Mouse (Mus musculus): ENCODE results near the gene Capn13. TPM values are rescaled to one million over a fixed set of nuclear protein-coding genes. Genes with fewer than 3 reads are reported as not detected.

The Capn13 gene
- not detected for total RNA-seq (2021)
- long read RNA-seq, result 0 reads

DNA sequence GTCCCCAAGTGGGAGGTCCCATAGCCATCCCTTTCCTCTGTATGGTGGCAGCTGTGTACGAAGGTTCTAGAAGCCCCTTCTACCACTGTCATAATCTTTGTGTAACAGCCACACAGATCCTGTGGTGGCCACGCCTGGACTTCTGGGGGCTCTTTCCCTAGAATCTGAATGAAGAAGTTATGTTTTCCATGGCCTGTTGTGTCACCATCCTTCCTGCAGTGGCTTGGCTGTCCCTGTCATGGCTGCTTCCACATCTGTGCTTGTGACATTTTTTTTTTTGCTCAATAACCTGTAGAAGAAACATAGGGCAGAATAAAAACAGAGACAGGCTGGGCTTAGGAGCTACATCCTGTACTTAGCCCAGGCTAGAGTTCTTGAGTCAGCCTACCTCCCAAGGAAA, at the start of gene Capn13:
Capn13 (minus strand) TSS at position 5 of the 400 bp plus-strand sequence.
- DNase-seq (ENCODE audit: low spot score in 2 of 2), result no peak

DNA sequence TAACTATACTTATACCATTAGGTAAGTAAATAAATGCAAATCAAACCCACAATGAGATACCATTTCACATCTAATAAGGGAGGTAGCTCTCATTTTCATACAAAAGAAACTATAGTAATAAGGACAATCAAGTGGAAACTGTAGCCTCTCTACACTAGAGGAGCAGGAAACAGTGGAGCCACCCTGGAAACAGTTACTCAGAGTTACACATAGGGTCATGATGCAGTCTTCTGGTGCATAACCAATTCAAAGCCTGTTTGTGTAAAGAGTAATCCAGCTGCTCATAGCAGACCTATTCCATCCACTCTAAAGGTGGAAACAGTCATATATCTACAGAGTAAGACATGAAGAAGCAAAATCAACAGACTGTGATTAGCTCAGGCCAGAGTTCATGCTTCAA, 48.4 kb upstream of the Capn13 start:
- DNase-seq (ENCODE audit: low spot score in 2 of 2), result no peak

DNA sequence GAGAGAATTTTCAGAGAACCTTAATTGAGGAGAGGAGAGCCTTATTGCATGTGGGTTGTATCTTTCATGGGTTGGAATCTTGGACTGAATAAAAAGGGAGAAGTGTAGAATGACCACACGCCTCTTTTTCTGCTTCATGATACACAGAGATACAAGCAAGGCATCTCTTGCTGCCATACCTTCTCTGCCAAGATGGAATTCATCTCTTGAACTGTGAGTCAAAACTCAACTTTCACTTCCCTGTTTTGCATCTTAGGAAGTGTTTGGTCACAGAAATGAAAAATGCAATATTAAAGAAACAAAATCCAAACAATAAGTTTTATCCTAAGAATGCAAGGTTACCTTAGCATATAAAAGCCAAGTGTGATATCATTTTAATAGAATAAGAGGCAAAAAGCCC, 40.1 kb upstream of the Capn13 start:
- no peak for DNase-seq (ENCODE audit: low spot score in 2 of 2)

DNA sequence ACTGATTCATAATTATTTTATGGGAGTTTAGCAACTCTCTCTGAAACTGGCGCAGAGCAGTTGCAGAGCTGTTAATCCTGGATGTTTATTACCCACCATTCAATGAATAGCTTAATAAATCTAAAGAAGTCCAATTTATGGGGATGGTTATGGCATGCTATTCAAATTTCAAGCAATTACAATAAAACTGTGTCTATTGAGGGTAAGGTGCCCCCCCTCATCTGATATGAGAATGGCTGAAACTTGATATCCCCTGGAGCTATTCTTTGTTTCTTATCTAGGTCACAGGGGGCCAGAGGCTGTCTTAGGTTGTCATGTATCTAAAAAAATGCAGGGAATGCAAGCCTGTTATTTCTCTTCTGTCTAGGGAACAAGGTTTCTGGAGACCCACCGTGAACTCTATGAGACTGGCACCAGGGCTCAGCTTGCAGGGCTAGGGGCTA, 31.9 kb upstream of the Capn13 start:
- no peak for DNase-seq (ENCODE audit: low spot score in 2 of 2)

DNA sequence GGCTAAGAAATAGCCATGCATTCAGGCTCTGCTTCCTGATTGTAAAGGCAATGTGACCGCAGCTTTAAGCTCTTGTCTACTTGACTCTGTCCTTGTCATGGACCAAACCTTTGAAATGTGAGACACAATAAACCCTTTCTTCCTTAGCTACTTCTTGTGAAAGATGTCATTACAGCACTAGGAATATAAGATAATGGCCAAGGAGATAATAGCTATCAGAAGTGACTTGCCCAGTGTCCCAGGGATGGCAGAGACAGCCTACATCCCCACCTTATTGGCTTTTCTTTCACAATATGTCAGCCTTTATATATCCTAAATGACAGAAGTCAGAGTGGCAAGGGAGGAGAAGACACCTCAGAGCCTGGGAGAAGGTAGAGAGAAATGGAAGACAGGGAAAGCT, 31.4 kb upstream of the Capn13 start:
- DNase-seq (ENCODE audit: low spot score in 2 of 2), result no peak

DNA sequence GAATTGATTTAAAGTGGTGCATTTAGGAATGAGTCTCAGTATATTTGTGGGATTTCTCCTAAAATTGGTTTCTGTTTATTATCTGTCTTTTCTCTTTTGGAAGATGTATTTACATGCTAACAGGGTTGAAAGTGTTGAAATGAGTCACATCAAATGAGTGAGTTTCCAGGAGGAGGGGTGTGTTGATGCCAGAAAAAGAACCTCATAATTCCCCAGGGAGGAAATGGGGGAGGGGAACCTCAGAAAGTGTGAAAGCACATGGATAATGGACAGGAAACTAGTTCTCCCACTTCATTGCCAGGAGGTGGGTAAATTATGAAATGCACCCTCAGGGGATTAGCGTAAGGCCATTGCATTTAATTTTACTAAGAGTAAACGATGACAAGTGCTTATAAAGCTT, 16.7 kb upstream of the Capn13 start:
- DNase-seq (ENCODE audit: low spot score in 2 of 2), result peak; percentile 10 to 23

DNA sequence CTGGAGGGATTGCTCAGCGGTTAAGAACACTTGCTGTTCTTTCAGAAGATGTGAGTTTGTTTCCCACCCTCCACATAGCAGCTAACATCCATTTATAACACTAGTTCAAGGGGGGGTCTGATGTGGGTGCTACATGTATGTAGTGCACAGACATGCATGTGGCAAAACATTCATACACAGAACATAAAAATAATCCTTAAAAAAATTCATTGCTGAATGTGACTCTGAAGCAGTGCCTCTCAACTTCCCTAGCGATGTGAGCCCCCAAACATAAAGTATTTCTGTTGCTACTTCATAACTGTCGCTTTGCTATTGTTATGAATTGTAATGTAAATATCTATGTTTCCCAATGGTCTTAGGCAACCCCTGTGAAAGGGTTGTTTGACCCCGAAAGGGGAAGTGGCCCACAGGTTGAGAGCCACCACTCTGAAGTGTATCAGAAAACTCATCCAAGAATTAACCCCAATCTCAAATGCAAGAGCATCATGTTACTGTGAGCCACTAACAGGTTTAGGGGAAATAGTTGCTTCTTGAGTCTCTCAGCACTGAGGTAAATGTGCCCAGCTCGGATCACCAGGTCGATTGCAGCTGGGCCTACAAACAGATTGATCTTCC, 15.6 kb upstream of the Capn13 start:
- DNase-seq (ENCODE audit: low spot score in 2 of 2), result no peak

DNA sequence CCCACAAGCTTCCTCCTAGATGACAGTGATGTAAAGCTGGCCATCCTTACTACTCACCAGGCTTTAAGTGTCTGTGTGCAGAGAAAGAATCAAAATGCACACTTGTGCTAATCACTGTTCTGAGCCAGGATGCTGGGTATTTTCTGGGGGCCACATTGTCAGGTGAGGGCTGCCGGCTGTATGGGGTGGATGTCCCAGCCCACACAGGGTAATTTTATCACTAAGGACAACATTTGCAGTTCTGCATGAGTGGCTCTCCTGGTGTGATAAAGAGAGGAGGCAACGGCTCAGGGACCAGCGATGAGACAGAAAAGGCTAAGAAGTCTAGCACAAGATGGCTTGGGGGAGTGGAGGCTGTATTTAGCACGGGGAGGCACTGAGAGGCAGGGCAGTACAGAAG, 11.2 kb upstream of the Capn13 start:
- no peak for DNase-seq (ENCODE audit: low spot score in 2 of 2)

DNA sequence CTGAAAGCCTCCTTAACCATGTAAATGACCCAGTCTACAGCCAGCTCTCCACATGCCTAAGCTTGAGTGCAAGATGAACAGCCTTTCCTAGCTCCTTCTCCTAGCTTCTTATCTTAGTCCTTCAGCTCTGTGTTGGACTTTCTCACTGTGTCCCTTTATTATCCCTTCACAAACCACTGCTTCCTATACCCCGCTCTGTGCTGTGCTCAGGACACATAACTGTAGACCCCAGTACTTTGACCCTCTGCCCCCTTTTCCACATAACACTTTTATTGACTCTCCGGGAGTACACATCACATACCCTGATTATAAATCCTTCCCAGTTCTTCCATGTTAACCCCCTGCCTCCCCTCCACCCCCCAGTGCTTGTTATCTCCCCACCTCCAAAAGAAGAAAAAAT, 606 bp upstream of the Capn13 start:
- DNase-seq (ENCODE audit: low spot score in 2 of 2), result no peak

DNA sequence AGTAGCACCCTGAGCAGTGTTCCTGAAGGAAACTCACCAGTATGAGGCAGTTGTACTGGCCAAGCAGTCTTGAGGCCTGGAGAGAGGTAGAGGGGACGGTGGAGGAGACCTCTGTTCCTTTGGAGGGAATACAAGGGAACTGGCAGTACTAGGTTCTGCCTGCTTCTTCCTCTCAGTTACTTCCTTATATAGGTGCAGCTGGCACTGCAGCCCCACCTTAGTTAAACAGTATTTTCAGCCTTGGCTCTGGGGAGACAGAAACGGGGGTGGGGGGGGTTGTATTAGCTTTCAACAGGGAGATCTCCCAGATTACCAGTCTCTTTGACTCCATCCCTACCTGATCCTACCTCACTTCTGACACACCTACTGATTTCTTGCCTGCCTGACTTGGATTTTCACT, 1.5 kb downstream of the Capn13 start:
- DNase-seq (ENCODE audit: low spot score in 2 of 2), result no peak

DNA sequence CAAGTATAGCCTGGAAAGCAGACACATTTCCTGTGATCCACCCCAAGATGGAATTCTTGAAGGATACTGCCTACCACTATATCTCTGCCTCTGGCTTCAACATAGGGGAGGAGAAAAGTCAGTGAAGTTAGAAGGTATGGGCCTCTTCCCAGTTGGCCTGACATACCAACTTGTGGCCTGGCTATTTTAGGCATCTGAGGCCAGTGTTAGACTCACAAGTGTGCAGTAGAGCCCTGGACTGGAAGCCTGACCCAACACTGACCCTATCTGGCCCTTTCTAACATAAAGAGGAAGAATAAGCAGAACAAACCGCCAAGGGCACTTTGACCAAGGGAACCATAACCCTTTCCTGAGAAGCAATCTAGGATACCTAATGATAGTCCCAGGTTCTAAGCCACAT, 7.3 kb downstream of the Capn13 start:
- no peak for DNase-seq (ENCODE audit: low spot score in 2 of 2)

DNA sequence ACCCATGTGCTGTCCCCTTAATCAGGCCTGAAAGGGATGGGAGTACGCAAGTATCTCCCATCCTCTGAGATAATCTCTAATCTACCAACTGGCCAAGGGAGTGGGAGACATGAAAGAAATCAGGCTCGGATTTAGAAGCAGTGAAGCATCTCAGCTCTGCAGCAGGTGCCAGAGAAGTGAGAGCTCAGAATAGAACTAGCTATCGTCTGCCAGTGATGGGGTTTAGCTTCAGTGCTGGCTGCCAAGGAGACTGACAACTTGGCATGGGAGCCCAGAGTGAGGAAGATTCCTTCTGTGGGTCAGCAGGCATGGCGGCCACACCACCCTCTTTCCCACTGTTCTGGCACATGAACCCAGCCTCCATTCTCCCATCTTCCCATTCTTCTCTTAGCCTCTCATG, 8.9 kb downstream of the Capn13 start:
- DNase-seq (ENCODE audit: low spot score in 2 of 2), result peak in 1 of 2 experiments; percentile 56

DNA sequence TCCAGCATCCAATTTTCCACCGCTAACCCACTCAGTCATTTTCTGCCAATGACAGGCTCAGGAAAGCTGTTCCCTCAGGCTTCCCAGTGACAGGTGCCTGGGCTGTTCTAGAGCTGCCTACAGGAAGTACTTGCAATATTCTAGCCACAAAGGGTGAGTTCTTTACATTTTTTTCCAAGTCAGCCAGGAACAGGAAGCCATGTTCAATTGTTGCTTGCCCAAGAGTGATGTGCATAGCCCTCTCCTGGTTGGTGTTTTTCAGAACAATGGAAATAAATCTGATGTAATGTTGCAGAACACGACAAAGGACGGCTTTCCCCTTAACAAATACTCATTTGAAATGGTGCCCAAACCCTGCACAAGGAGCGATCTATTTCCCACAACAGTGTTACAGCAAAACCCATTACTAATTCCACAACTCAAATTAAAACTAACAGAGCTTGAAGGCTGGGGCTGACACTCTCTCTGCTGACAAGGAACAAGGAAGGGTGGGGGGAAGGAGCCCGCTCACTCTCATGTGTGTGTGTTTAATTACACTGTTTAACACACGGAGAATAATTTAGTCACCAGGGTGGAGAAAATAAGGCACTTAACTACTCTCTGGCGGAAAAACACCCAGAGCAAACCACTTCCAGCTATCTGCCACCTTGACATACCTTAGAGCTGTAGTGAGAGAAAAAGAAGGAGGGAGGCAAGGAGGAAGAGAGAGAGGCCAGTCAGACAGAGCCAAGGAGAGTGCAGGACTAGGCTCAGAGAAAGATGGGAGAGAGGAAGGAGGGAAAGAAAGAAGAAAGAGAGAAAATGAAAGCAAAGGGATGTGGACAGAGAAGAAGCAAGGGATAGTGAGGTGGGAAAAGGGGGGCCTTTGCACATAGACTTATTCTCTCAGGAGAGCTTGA, 10.2 kb downstream of the Capn13 start:
- peak; percentile 56 to 78 for DNase-seq (ENCODE audit: low spot score in 2 of 2)

DNA sequence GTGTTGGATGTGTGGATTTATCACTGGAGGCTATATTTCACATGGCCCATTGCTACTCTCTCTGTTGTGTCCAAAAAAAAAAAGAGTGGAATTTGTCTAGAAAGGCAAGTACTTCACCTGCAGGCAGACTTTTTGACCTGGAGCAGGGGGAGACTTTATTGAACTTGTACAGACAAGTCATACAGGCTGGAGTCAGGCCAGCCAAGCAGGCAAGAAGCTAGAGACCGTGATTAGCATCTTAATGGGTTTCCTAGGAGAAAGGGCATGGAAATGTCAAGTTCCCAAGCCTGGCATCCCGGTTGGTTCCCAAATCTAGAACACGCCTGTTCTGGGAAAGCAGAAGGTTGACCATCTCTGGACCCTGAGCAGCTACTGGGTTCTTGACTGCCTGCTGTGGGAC, 11.3 kb downstream of the Capn13 start:
- DNase-seq (ENCODE audit: low spot score in 2 of 2), result no peak

DNA sequence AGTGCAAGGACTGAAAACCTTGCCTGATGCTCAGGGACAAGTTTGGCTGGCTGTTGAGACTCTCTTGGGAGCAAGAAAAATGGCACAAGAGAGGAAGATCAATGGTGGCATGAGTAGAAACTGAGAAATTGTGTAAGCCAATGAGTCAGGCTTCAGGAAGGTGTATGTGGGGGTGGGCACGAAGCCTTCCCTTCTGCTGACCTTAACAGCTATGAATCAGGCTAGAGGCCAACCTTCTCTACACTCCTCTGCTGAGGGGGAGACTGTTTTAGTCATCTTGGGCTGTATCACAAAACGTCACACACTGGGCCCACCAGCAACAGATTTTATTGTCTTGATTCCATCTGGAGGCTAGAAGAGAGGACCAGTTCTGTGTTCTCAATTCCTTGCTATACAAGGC, 14.1 kb downstream of the Capn13 start:
- no peak for DNase-seq (ENCODE audit: low spot score in 2 of 2)

DNA sequence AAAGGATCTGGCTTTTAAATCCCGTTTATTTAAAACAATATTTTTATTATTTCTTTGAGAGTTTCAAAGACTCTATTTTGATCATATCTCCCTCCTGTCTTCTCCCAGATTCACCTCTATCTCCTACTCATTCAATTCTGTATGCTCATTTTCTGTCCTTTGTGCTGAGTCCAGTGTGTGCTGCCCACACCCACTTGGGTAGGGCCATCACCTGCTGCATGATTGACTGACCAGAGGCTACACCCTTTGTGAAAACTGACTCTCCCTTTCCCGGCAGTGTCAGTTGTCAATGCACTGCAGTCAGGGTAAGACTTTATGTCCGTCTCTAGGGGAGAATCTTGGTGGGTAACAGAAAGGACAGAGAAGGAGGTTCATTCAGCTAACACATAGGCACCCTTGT, 14.7 kb downstream of the Capn13 start:
- no peak for DNase-seq (ENCODE audit: low spot score in 2 of 2)

DNA sequence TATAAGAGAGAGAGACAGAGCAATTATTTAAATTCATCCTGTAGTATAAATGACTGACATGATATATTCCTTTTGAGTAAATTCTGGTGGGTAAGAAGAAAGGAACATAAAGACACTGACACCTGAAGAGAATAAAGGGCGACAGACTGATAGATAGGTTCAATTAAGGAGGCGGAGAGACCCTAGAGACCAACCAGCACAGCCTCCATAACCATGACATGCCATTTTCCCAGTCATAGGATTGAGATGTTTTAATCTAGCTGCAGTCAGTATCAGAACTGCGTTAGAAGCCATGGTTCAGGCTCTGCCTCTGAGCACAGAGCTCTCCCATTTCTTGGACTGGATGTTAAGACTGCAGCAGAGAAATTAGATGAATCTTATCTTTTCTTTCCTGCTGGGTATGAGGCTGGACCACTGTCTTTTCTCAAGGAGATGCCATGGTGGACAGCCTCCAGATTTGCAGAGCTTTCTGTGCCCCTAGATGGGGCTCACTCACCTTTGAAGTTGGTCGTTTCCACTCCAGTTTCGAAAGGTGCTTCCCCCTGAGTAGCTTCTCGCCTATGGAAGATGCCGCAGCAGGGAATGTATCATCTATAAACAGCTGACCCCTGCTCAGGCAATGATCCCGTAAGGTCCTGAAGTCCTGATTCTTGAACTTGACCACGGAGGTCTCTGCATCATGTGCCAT, 18.2 kb downstream of the Capn13 start:
- DNase-seq (ENCODE audit: low spot score in 2 of 2), result no peak

DNA sequence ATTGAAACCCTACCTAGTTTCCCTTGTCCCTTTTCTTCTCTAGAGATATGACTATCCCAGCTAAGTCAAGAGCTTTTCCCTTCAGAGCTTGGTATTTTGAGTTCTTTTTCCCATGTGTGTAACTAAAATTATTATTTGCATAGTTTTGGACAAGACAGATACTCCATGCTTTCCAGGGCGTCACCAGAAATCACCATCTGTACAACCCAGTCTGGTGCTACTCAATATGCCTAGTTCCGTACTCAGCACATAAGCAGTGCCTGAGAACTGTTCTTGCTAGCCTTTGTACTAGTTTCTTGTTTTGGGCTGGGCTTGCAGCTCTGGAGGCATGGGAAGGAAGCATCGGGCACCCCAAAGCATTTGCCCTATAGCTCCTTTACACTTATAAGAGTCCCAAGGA, 19.0 kb downstream of the Capn13 start:
- peak; percentile 56 to 85 for DNase-seq (ENCODE audit: low spot score in 2 of 2)

DNA sequence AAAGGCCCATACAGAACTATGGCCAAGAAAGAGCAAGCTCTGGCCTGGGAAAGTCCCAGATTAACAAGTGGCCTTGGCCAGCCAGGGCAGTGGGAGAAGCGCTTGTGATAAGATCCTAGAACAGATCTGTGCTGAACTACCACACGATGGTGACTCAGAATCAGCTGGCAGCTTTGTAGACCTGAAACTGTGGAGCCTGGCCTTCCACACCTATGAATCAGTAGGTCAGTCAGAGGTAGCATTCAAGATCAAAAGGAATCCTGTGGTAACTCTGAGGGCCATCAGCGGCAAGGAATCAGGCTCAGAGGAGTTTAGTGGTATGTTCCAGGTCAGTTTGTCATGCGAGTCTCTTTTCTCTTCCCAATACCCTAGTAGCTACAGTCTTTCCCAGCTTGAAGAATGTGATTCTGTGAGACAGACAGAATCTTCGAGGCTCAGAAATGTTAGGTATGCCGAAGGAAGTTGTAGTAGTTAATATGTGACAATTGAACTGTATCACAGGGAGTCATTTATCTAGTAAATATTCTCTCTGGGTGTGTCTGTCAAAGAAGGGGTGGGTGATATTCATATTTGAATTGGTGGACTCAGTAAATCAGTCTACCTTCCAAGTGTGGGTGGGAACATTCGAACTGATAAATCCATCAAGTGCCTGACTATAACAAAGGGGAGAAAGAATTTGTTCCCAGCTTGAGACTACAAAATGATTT, 22.7 kb downstream of the Capn13 start:
- DNase-seq (ENCODE audit: low spot score in 2 of 2), result no peak

DNA sequence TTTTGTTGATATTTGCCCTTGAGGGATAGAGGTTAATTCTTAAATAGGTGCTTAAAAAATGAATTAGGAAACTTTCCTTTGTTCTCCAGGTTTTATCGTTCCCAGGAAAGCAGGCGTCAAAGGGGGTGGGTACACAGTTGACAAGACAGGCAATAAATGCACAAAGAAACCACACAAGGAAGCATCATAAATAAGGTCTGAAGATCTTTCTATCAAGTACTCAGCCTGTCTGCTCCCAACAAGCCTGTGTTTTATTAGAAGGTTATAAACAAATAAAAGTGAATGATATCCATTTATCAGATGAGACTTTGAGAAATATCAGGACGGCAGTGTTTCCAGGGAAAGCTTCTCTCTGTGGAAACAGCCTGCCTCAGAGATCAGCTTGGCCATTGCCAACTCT, 33.3 kb downstream of the Capn13 start:
- no peak for DNase-seq (ENCODE audit: low spot score in 2 of 2)

DNA sequence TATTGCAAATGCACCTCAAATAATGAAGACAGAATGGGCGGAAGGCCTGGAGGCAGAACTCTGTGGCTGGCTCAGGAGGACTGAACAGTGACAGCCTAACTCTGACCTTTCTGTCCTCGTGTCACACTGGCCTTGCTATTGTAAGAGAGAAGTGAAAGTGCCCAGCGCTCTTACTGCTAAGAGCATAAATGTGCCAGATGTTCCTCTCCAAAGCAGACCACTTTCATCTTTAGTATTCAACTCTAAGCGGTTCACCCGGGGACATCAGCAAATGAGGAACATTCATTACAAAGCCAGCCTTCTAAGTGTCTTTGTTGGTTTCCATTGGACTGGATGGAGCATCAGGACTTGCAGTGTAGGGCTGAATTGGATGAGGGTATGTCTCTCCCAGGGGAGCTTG, 39.6 kb downstream of the Capn13 start:
- DNase-seq (ENCODE audit: low spot score in 2 of 2), result no peak

All from layer of hippocampus, adult 18-20 months (tissue).